Mouse (Mus musculus) ZHBTc4 (cell line): Measurements from ENCODE around the gene Gm572.

Source experiments
- DNase-seq: peaks from one replicate; pipeline ENCODE4 v3.0.0-alpha.2; 2011; ENCODE audit warnings: low read depth, low spot score

Gene Gm572

DNA sequence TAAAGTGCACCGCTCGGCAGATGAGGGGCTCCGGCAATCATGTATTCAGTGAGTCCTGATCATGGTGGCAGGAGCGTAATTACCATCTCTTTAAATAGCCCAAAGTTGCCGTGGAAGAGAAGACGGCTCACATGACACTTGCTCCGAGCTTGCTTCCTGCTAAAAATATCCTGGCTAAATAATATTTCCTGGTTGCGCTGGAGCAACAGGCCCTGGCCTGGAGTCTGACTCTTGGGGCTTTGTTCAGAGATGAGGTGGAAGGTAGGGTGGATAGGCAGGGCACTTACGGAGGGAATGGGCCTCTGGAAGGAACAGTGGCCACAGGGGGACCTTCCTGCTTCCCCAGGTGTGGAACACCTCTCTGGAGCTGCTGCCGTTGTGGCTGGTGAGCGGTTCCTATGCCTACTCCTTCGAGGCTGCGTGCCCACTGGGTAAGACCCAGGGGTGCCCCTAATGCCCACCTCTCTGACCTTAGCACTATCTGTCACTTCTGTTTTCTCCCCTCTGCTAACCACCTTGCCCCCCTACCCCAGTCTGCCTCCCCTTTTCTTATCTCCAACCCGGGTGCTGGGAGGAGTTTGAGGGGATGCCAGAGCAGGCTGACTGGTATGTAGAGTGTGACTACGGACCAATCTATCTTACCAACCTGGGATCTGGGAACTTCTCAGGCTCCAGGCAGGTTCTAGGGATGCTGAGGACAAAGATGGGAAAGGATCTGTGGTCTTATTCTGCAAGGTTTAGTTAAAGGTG, 24.1 kb downstream of the Gm572 start:
- no peak for DNase-seq

GRCm38 (mm10) chr4:148671230-148671947, 28.3 kb downstream of the Gm572 start:
- DNase-seq = no peak

GRCm38 (mm10) chr4:148675043-148675442, 31.9 kb downstream of the Gm572 start:
- DNase-seq = peak; percentile 43

GRCm38 (mm10) chr4:148676188-148676960, 33.3 kb downstream of the Gm572 start:
- no peak for DNase-seq

DNA sequence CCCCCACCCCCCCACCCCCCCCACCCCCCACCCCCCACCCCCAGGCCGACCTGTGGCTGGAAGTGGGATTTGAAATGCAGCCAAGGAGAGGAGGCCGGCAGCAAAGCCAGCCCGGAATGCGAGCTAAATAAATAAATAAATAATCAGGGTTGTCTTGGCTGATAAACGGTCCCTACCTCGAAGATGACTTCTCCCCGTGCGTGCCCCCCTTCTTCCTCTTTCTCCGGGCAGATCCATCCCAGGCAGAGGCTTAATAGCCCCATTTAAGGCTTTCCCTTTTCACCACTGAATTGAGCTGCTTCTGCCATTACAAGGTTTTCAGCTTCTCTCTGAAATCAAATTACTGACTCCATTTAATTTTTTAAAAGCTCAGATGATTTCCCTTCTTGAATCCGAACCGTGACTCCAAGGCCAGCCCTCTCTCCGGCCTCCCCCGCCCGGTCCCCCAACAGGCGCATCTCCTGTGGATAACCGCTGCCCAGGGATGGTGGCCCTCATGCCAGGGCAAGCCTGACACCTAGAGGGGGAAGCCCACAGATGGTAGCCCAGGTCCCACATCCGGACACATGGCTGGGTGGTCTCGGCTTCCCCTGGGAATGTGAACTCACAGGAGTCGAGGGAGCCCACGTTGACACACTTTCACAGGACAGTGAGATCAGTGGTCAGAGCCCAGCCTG, 34.0 kb downstream of the Gm572 start:
- no peak for DNase-seq

DNA sequence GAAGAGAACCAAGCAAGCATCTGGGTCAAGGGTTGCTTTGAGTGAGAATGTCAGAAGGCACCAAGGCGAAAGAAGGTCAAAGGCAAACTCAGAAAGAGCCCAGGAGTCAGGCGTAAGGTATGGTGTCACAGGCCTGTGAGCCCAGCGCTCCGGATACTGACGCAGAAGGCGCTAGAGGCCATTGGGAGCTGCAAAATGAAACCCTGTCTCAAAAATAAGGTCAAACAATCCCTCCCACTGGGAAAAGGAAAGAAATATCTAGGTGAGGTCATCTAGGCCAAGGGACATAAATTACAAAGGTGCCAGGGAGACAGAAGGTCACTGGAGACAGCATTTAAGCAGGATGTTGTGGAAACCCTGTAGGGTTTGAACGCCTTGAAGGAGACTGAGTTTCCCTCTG, 35.0 kb downstream of the Gm572 start:
- no peak for DNase-seq

DNA sequence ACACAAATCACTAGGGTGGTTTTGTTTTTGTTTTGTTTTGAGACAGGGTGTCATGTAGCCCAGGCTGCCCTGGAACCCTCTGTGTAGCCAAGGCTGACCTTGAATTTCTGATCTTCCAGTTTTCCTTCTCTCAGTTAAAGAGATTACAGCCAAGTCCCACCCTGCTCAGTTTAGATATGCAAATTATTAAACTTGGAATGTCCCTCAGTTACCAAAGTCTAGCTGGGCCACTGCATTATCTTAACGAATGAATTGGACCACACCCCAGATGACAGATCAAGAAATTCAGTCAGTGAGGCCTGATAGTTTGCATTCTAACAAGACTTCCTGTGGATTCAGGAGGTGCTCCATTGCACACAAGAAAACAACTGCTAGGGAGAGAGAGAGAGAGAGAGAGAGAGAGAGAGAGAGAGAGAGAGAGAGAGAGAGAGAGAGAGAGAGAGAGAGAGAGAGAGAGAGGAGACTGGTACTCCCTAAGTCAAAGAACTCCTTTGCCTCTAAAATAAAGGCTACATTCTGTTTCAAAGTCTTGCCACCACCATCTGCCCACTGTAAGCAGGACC, 37.5 kb downstream of the Gm572 start:
- no peak for DNase-seq

DNA sequence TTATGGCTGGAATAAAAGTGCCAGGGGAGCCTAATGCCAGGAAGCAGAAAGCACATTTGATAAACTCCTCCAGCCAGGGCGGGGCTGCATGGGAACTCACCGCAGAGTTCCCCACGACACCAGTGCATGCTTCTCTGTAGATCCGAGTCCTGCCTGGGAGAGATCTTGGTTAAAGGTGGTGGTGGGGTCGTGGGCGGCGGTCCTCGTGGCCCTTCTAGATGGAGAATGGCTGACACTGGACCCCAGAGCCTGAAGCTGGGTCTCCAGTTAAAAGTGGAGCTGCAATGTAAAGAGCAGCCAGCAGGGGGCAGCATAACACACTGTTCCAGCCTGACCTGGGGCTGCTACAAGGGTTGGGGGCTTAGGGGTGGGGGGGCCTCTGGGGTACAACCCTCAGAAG, 38.3 kb downstream of the Gm572 start:
- DNase-seq = peak; percentile 65

GRCm38 (mm10) chr4:148682961-148683360, 39.8 kb downstream of the Gm572 start:
- no peak for DNase-seq

GRCm38 (mm10) chr4:148683539-148683938, 40.4 kb downstream of the Gm572 start:
- DNase-seq = no peak

GRCm38 (mm10) chr4:148686491-148686941, 43.4 kb downstream of the Gm572 start:
- DNase-seq = no peak

DNA sequence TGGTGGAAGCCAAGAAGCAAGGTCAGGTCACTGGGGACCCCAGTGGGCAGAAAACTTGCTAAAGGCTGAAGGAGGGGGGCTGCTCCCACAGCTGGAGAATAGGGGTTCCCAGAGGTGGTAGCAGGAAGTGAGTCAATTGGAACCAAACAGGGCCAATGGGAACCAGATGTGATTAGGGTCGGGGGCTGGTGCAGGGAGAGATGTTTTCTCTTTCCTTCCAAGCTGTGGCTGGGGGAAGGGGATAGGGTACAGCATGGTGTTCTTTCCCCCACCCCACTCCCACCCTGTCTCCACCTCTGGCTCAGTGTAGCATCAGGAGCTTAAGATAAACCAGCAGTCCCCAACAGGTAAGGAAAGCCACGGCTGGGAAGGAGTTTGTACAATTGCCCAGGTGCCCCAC, 45.0 kb downstream of the Gm572 start:
- no peak for DNase-seq

GRCm38 (mm10) chr4:148691185-148691584, 48.1 kb downstream of the Gm572 start:
- DNase-seq = no peak

DNA sequence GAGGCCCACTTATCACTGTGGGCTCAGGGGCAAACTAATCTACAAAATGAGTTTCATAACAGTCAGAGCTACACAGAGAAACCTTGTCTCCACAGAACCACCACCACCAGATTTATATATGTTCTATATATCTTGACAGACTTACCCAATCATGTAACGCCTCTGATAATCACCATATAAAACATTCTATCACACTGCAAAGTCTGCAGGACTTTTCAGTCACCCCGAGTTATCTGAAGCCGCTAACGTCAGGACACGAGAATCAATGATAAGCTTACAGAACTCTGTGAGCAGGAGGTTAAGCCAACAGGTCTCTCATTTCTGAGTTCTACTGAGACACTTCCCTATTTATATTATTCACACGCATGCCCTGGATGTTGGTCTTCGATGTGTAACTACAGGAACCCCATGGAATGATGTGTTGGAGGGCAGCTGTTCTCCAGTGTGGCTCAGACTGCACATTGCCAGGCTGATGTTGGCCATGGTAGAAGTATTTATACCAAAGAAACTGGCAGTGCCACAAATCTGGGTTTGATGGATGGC, 50.4 kb downstream of the Gm572 start:
- no peak for DNase-seq

DNA sequence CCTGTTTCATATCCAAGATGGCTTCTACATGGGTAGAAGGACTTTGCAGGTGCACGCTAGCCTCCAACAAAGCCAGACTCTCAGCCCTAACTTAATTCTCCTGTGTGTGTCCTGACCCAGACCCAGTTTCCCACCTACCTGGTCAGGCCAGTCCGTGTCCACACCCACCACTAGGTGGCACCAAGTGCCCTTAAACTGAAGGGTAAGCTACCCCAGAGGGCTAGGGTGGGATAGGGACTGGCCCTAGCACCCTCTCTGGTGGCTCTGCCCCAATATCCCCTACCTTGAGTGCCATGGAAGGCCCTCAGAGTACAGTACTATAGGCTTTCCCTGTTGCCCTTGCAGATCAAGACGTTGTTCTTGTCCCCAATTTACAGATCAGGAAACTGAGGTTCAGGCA, 61.6 kb downstream of the Gm572 start:
- DNase-seq = peak; percentile 88

DNA sequence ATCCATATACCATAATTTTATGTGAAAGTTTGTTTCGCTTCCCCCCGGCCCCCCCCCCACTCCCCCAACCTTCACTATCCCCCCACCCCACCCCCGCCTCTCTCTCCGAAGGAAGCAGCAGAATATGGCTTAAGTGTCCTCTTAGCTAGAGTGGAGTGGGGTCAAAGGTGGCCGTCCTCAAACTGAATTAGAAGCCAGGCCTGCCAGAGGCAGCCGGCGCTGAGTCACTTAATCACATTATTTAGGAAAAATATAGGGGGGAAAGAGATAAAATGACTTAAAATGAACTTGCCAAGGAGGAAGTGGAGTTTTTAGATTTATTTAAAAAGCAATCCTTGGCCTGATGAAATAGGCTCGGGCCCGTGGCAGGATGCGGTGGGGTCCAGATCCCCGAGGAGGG, 65.7 kb downstream of the Gm572 start:
- DNase-seq = no peak

- peak; percentile 65 for DNase-seq
These were observed 67.3 kb downstream of the Gm572 start for GRCm38 (mm10) chr4:148710446-148710845.

DNA sequence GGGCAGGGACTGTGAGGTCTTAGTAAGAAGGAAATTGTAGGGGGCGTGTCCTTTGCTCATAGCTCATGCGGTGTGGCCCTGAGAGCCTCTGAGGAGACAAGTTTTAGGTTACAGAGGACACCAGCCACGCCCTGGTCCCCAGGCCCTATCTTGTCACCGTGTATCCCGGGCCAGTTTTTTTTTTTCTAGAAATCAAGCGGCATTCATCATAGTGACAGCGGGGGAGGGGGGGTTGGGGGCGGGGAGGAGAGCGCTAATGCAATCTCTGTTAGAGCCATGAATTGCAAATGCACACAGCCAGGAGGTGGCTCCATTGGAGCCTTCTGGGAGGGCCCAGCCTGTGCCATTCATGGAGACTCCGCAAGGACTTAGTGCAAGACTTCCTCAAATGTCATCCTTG, 68.2 kb downstream of the Gm572 start:
- DNase-seq = peak; percentile 69

DNA sequence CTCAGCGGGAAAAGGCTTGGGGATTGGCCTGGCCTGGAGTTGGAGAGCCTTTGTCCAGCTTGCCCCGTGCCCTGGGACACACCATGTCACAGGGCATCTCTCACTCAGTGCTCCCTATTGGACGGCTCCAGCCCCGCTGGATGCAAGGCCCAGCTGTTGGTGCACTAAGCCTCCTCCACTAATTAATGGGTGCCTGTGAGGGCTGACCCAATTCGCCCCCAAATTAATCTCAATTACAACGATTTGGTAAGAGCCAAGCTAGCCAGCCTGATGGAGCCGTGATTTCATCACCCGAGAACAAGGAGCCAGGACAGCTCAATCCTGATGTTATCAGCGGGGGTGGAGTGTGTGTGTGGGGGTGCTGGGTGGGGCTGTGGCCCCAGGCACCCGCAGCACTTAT, 69.5 kb downstream of the Gm572 start:
- no peak for DNase-seq

DNA sequence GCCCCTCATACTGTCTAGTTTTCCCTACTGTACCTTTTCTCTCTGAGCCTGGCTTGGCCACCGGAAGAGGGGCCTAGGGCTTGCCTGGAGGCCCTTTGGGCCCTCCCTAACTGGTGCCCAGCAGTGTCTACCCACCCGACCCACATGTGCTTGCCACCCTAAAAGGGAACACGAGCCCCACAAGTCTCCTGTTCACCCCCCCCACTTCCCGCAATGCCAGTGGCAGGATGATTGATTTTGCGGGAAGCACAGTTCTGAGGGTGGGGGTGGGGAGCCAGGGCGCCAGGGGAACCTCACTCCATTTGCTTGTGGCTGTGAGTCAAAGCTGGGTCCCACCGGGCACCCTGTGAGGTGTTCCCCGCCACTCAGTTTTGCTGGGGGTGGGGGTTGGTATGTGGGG, 70.9 kb downstream of the Gm572 start:
- no peak for DNase-seq

GRCm38 (mm10) chr4:148714739-148715138, 71.6 kb downstream of the Gm572 start:
- no peak for DNase-seq
